Mouse (Mus musculus): Measurements from ENCODE around the gene Gm13279. TPM values are rescaled to one million over a fixed set of nuclear protein-coding genes. Genes with fewer than 3 reads are reported as not detected.

Gm13279 gene
- polyA plus RNA-seq (2012; rRNA removed; ENCODE audit: low replicate concordance), result not detected in 2 replicates

GRCm38 (mm10) chr4:88797097-88797496 lies at the start of gene Gm13279:
Gm13279 (plus strand) TSS chr4:88797397.

GRCm38 (mm10) chr4:88754818-88755340 lies 42.3 kb upstream of the Gm13279 start, which contains the start of gene Gm13271:
Gm13271 (plus strand) TSS chr4:88754868.

GRCm38 (mm10) chr4:88759610-88760268 lies 37.5 kb upstream of the Gm13279 start, which contains the start of gene Gm13283:
Gm13283 (plus strand) TSS chr4:88760119.

GRCm38 (mm10) chr4:88773534-88773933 lies 23.7 kb upstream of the Gm13279 start, which contains the start of gene Gm13290:
Gm13290 (plus strand) TSS chr4:88773834.

GRCm38 (mm10) chr4:88776622-88777021 lies 20.6 kb upstream of the Gm13279 start, which contains the start of gene Gm13289:
Gm13289 (plus strand) TSS chr4:88776922.

GRCm38 (mm10) chr4:88779550-88779949 lies 17.6 kb upstream of the Gm13279 start, which contains the start of gene Gm13272:
Gm13272 (plus strand) TSS chr4:88779850.

GRCm38 (mm10) chr4:88781831-88782230 lies 15.4 kb upstream of the Gm13279 start, which contains the start of gene Ifnz:
Ifnz (plus strand) TSS chr4:88782131.

GRCm38 (mm10) chr4:88785409-88785808 lies 11.8 kb upstream of the Gm13279 start, which contains the start of gene Gm13276:
Gm13276 (plus strand) TSS chr4:88785709.

GRCm38 (mm10) chr4:88788402-88788801 lies 8.8 kb upstream of the Gm13279 start, which contains the start of gene Gm13277:
Gm13277 (plus strand) TSS chr4:88788632.

GRCm38 (mm10) chr4:88791250-88791649 lies 5.9 kb upstream of the Gm13279 start, which contains the start of gene Gm13278:
Gm13278 (plus strand) TSS chr4:88791550.

GRCm38 (mm10) chr4:88793936-88794675 lies 3.1 kb upstream of the Gm13279 start, which contains the start of gene Gm13275:
Gm13275 (plus strand) TSS chr4:88794487.

GRCm38 (mm10) chr4:88799365-88799764 lies 2.2 kb downstream of the Gm13279 start, which contains the start of gene Gm13285:
Gm13285 (plus strand) TSS chr4:88799665.

GRCm38 (mm10) chr4:88802954-88803353 lies 5.8 kb downstream of the Gm13279 start, which contains the start of gene Gm13287:
Gm13287 (plus strand) TSS chr4:88803254.

GRCm38 (mm10) chr4:88805231-88805630 lies 8.0 kb downstream of the Gm13279 start, which contains the start of gene Gm13288:
Gm13288 (plus strand) TSS chr4:88805531.

GRCm38 (mm10) chr4:88815928-88816327 lies 18.7 kb downstream of the Gm13279 start, which contains the start of gene Ifna7:
Ifna7 (plus strand) TSS chr4:88816228.

GRCm38 (mm10) chr4:88819659-88820058 lies 22.5 kb downstream of the Gm13279 start, which contains the start of gene Ifna11:
Ifna11 (plus strand) TSS chr4:88819959.

GRCm38 (mm10) chr4:88827116-88827515 lies 29.9 kb downstream of the Gm13279 start, which contains the start of gene Ifna6:
Ifna6 (plus strand) TSS chr4:88827416.

GRCm38 (mm10) chr4:88835225-88835624 lies 38.0 kb downstream of the Gm13279 start, which contains the start of gene Ifna5:
Ifna5 (plus strand) TSS chr4:88835525.

GRCm38 (mm10) chr4:88841438-88841911 lies 44.3 kb downstream of the Gm13279 start, which contains the start of gene Ifna4:
Ifna4 (plus strand) TSS chr4:88841861.

